Mouse (Mus musculus): Measurements from ENCODE around the gene Arid1b. TPM values are rescaled to one million over a fixed set of nuclear protein-coding genes. Genes with fewer than 3 reads are reported as not detected.

Gene Arid1b
- total RNA-seq, 1 experiment, result 9.2 TPM

DNA sequence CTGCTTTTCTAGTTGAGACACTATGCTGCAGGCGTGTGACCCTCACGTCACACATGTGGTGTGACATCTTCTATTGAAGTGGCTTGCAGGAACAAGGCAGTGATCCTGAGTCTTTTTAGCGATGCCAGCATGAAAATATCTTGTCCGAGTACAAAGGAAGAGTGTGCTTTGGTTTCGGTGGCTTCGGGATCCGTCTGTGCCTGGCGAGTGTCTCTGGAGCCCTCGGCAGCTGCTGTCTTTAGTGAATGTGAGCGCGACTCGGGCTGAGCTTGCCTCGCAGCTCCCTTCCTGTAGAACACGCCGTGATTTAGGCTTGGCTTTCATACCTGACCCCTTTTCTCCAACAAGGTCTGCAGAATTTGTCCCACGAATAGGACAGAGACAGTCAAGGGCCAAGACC lies 275.6 kb downstream of the Arid1b start:
- no peak overlapping the region for H3K4me3 ChIP-seq (ENCODE audit: insufficient read depth in 1 of 2, low read depth in 1 of 2, low read length in 2 of 2, poor library complexity in 1 of 2, severe bottlenecking in 1 of 2)
- no peaks in the 10 kb centered on the region for H3K9me3 ChIP-seq (ENCODE audit: control insufficient read depth, insufficient read depth, low read depth, low read length)
- no peak overlapping the region for H3K9ac ChIP-seq (ENCODE audit: insufficient read depth, low read depth, low read length, poor library complexity, severe bottlenecking)
- DNase-seq (ENCODE audit: low read depth, low spot score), result no peak
- H3K36me3 ChIP-seq (ENCODE audit: control insufficient read depth, insufficient read depth, low read length, poor library complexity, severe bottlenecking), result peaks cover 4% of the 10 kb centered on the region; the same call in 1 of the 2 replicates
- no peak overlapping the region for H3K27ac ChIP-seq (ENCODE audit: insufficient read depth, low read depth, low read length, poor library complexity, severe bottlenecking)
- peaks cover 6 to 16% of the 10 kb centered on the region in 2 experiments; a peak in 3 of 4 replicates for H3K4me1 ChIP-seq (ENCODE audit: control insufficient read depth in 2 of 2, insufficient read depth in 2 of 2, low read length in 2 of 2, poor library complexity in 1 of 2)
- TF ChIP-seq ZNF384 (IDR thresholded peaks at IDR 0.05; ENCODE audit: low read depth, low read length) (no peak), ZC3H11A (IDR thresholded peaks at IDR 0.05; ENCODE audit: borderline replicate concordance, low read depth, low read length) (no peak), MAFK (IDR thresholded peaks at IDR 0.05; ENCODE audit: insufficient read depth, low read depth, low read length) (no peak), HCFC1 (IDR thresholded peaks at IDR 0.05; ENCODE audit: borderline replicate concordance, insufficient read depth, low read length) (no peak), CHD2 (IDR thresholded peaks at IDR 0.05; ENCODE audit: low read depth, low read length) (no peak)
- in situ Hi-C loops (cut with MboI; ENCODE audit: low sequenced_read_pairs in 2 of 2, unreplicated experiment in 2 of 2), result no loop called here

DNA sequence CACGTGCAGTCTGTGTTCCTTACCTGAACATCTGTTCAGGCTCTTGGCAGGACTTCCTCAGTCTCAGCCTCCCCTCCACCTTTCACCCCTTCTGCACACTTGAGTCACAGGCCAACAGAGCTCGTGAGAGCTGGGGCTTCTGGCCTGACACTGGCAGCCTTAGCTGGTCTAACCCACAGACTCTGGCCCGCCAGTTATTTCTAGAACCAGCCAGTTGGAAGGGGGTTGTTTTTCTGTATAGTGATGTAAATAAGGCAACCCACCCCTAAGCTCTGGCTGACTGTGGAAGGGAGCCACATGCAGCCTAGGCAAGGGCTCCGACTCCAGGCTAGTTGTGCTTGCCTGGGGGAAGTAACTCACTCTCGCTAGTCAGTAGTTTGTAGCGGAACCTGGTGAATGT lies 276.7 kb downstream of the Arid1b start:
- TF ChIP-seq CHD2 (IDR thresholded peaks at IDR 0.05; ENCODE audit: low read depth, low read length) (no peak), HCFC1 (IDR thresholded peaks at IDR 0.05; ENCODE audit: borderline replicate concordance, insufficient read depth, low read length) (no peak), ZNF384 (IDR thresholded peaks at IDR 0.05; ENCODE audit: low read depth, low read length) (no peak), ZC3H11A (IDR thresholded peaks at IDR 0.05; ENCODE audit: borderline replicate concordance, low read depth, low read length) (no peak), MAFK (IDR thresholded peaks at IDR 0.05; ENCODE audit: insufficient read depth, low read depth, low read length) (no peak)
- Histone ChIP-seq H3K9ac (ENCODE audit: insufficient read depth, low read depth, low read length, poor library complexity, severe bottlenecking) (0 out of 2 replicates have a peak overlapping the region, but pooled peaks have one; percentile 21), H3K36me3 (ENCODE audit: control insufficient read depth, insufficient read depth, low read length, poor library complexity, severe bottlenecking) (peaks cover 4% of the 10 kb centered on the region; the same call in 1 of the 2 replicates), H3K4me1 (ENCODE audit: control insufficient read depth in 2 of 2, insufficient read depth in 2 of 2, low read length in 2 of 2, poor library complexity in 1 of 2) (peaks cover 6 to 16% of the 10 kb centered on the region in 2 experiments; a peak in 3 of 4 replicates), H3K9me3 (ENCODE audit: control insufficient read depth, insufficient read depth, low read depth, low read length) (no peaks in the 10 kb centered on the region), H3K4me3 (ENCODE audit: insufficient read depth in 1 of 2, low read depth in 1 of 2, low read length in 2 of 2, poor library complexity in 1 of 2, severe bottlenecking in 1 of 2) (peak overlapping the region in 1 of 2 experiments; percentile 53; a peak in 3 of 4 replicates), H3K27ac (ENCODE audit: insufficient read depth, low read depth, low read length, poor library complexity, severe bottlenecking) (peak overlapping the region; percentile 23; the same call in 1 of the 2 replicates)
- in situ Hi-C loops (cut with MboI; ENCODE audit: low sequenced_read_pairs in 2 of 2, unreplicated experiment in 2 of 2), result no loop called here
- DNase-seq (ENCODE audit: low read depth, low spot score), result peak; percentile 72

DNA sequence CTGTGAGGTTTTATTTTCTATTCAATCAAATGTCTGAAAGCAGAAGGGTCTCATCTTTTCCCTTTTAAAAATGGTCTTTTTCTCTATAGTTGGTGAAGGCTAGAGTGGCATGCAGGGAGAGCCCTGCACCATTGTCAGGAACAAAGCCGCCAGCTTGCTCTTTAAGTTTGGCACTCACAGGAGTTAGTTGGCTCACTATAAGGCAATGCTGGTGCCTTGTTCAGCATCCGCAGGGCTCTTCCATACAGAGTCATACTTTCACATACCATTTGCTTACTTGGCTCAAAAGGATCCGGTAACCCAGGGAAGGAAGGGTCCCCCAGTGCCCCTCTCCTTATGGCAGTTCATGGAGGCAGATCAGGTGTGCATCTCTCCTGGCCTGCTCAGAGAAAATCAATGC lies 279.0 kb downstream of the Arid1b start:
- H3K4me3 ChIP-seq (ENCODE audit: insufficient read depth in 1 of 2, low read depth in 1 of 2, low read length in 2 of 2, poor library complexity in 1 of 2, severe bottlenecking in 1 of 2), result no peak overlapping the region
- no peak for DNase-seq (ENCODE audit: low read depth, low spot score)
- TF ChIP-seq ZC3H11A (IDR thresholded peaks at IDR 0.05; ENCODE audit: borderline replicate concordance, low read depth, low read length) (no peak), HCFC1 (IDR thresholded peaks at IDR 0.05; ENCODE audit: borderline replicate concordance, insufficient read depth, low read length) (no peak), CHD2 (IDR thresholded peaks at IDR 0.05; ENCODE audit: low read depth, low read length) (no peak), ZNF384 (IDR thresholded peaks at IDR 0.05; ENCODE audit: low read depth, low read length) (no peak), MAFK (IDR thresholded peaks at IDR 0.05; ENCODE audit: insufficient read depth, low read depth, low read length) (no peak)
- no peaks in the 10 kb centered on the region for H3K9me3 ChIP-seq (ENCODE audit: control insufficient read depth, insufficient read depth, low read depth, low read length)
- no peak overlapping the region for H3K27ac ChIP-seq (ENCODE audit: insufficient read depth, low read depth, low read length, poor library complexity, severe bottlenecking)
- no peak overlapping the region for H3K9ac ChIP-seq (ENCODE audit: insufficient read depth, low read depth, low read length, poor library complexity, severe bottlenecking)
- peaks cover 1% of the 10 kb centered on the region; the same call in 1 of the 2 replicates for H3K36me3 ChIP-seq (ENCODE audit: control insufficient read depth, insufficient read depth, low read length, poor library complexity, severe bottlenecking)
- in situ Hi-C loops (cut with MboI; ENCODE audit: low sequenced_read_pairs in 2 of 2, unreplicated experiment in 2 of 2), result no loop called here
- H3K4me1 ChIP-seq (ENCODE audit: control insufficient read depth in 2 of 2, insufficient read depth in 2 of 2, low read length in 2 of 2, poor library complexity in 1 of 2), result peaks cover 8 to 16% of the 10 kb centered on the region in 2 experiments; a peak in 3 of 4 replicates

GRCm38 (mm10) chr17:5273685-5274084 lies 279.6 kb downstream of the Arid1b start:
- no peak for DNase-seq (ENCODE audit: low read depth, low spot score)
- no peaks in the 10 kb centered on the region for H3K9me3 ChIP-seq (ENCODE audit: control insufficient read depth, insufficient read depth, low read depth, low read length)
- in situ Hi-C loops (cut with MboI; ENCODE audit: low sequenced_read_pairs in 2 of 2, unreplicated experiment in 2 of 2), result no loop called here
- no peak overlapping the region for H3K4me3 ChIP-seq (ENCODE audit: insufficient read depth in 1 of 2, low read depth in 1 of 2, low read length in 2 of 2, poor library complexity in 1 of 2, severe bottlenecking in 1 of 2)
- no peak overlapping the region for H3K27ac ChIP-seq (ENCODE audit: insufficient read depth, low read depth, low read length, poor library complexity, severe bottlenecking)
- H3K36me3 ChIP-seq (ENCODE audit: control insufficient read depth, insufficient read depth, low read length, poor library complexity, severe bottlenecking), result no peaks in the 10 kb centered on the region
- peaks cover 8 to 18% of the 10 kb centered on the region in 2 experiments; a peak in 3 of 4 replicates for H3K4me1 ChIP-seq (ENCODE audit: control insufficient read depth in 2 of 2, insufficient read depth in 2 of 2, low read length in 2 of 2, poor library complexity in 1 of 2)
- TF ChIP-seq HCFC1 (IDR thresholded peaks at IDR 0.05; ENCODE audit: borderline replicate concordance, insufficient read depth, low read length) (no peak), ZNF384 (IDR thresholded peaks at IDR 0.05; ENCODE audit: low read depth, low read length) (no peak), CHD2 (IDR thresholded peaks at IDR 0.05; ENCODE audit: low read depth, low read length) (no peak), ZC3H11A (IDR thresholded peaks at IDR 0.05; ENCODE audit: borderline replicate concordance, low read depth, low read length) (no peak), MAFK (IDR thresholded peaks at IDR 0.05; ENCODE audit: insufficient read depth, low read depth, low read length) (no peak)
- no peak overlapping the region for H3K9ac ChIP-seq (ENCODE audit: insufficient read depth, low read depth, low read length, poor library complexity, severe bottlenecking)

Measured in ES-E14 (cell line).